Mouse (Mus musculus): ENCODE measurements around the gene Nyap2.
"Not testable (repeated sequence)": the region's sequence is repeated elsewhere in the genome, so short reads cannot be mapped to it uniquely, and the experiment has no call there.

The Nyap2 gene

GRCm38 (mm10) chr1:81179725-81180124 lies 103.0 kb downstream of the Nyap2 start:
- DNase-seq (ENCODE audit: extremely low read depth, low read depth), result no peak

- no peak for DNase-seq (ENCODE audit: extremely low read depth, low read depth)
These were observed 103.9 kb downstream of the Nyap2 start for GRCm38 (mm10) chr1:81180686-81181085.

GRCm38 (mm10) chr1:81209536-81209935 lies 132.8 kb downstream of the Nyap2 start:
- DNase-seq (ENCODE audit: extremely low read depth, low read depth), result no peak

GRCm38 (mm10) chr1:81211491-81211890 lies 134.7 kb downstream of the Nyap2 start:
- DNase-seq (ENCODE audit: extremely low read depth, low read depth), result no peak

GRCm38 (mm10) chr1:81219790-81220189 lies 143.0 kb downstream of the Nyap2 start:
- no peak for DNase-seq (ENCODE audit: extremely low read depth, low read depth)

- no peak for DNase-seq (ENCODE audit: extremely low read depth, low read depth)
These were observed 155.1 kb downstream of the Nyap2 start for GRCm38 (mm10) chr1:81231759-81232406.

GRCm38 (mm10) chr1:81232407-81232789 lies 155.6 kb downstream of the Nyap2 start:
- not testable (repeated sequence) for DNase-seq (ENCODE audit: extremely low read depth, low read depth)

GRCm38 (mm10) chr1:81248447-81249205 lies 171.9 kb downstream of the Nyap2 start:
- no peak for DNase-seq (ENCODE audit: extremely low read depth, low read depth)

- DNase-seq (ENCODE audit: extremely low read depth, low read depth), result no peak
These were observed 173.3 kb downstream of the Nyap2 start for GRCm38 (mm10) chr1:81250068-81250467.

GRCm38 (mm10) chr1:81266441-81266840 lies 189.7 kb downstream of the Nyap2 start:
- DNase-seq (ENCODE audit: extremely low read depth, low read depth), result no peak

- DNase-seq (ENCODE audit: extremely low read depth, low read depth), result no peak
These were observed 204.2 kb downstream of the Nyap2 start for GRCm38 (mm10) chr1:81280978-81281377.

GRCm38 (mm10) chr1:81285633-81286032 lies 208.9 kb downstream of the Nyap2 start:
- DNase-seq (ENCODE audit: extremely low read depth, low read depth), result no peak

GRCm38 (mm10) chr1:81287088-81287487 lies 210.3 kb downstream of the Nyap2 start:
- DNase-seq (ENCODE audit: extremely low read depth, low read depth), result no peak

- DNase-seq (ENCODE audit: extremely low read depth, low read depth), result no peak
These were observed 224.0 kb downstream of the Nyap2 start for GRCm38 (mm10) chr1:81300735-81301134.

- DNase-seq (ENCODE audit: extremely low read depth, low read depth), result no peak
These were observed 224.9 kb downstream of the Nyap2 start for GRCm38 (mm10) chr1:81301661-81302060.

GRCm38 (mm10) chr1:81303389-81303788 lies 226.6 kb downstream of the Nyap2 start:
- DNase-seq (ENCODE audit: extremely low read depth, low read depth), result no peak

GRCm38 (mm10) chr1:81307407-81307806 lies 230.7 kb downstream of the Nyap2 start:
- no peak for DNase-seq (ENCODE audit: extremely low read depth, low read depth)

- DNase-seq (ENCODE audit: extremely low read depth, low read depth), result no peak
These were observed 231.2 kb downstream of the Nyap2 start for GRCm38 (mm10) chr1:81307934-81308333.

- no peak for DNase-seq (ENCODE audit: extremely low read depth, low read depth)
These were observed 233.4 kb downstream of the Nyap2 start for GRCm38 (mm10) chr1:81310087-81310626.

- DNase-seq (ENCODE audit: extremely low read depth, low read depth), result no peak
These were observed 239.7 kb downstream of the Nyap2 start for GRCm38 (mm10) chr1:81316403-81316994.

- DNase-seq (ENCODE audit: extremely low read depth, low read depth), result no peak
These were observed 240.3 kb downstream of the Nyap2 start for GRCm38 (mm10) chr1:81316995-81317413.

- no peak for DNase-seq (ENCODE audit: extremely low read depth, low read depth)
These were observed 311.0 kb downstream of the Nyap2 start for GRCm38 (mm10) chr1:81387722-81388121.
